Mouse (Mus musculus) forebrain, embryonic 13.5 days (tissue): ENCODE data around the gene Arl6. TPM values are rescaled to one million over a fixed set of nuclear protein-coding genes. Genes with fewer than 3 reads are reported as not detected.

Experiments
- ATAC-seq: fragments of 200-750 bp; cut with Nextera tagmentation; 2 replicates; pipeline ENCODE4 v1.8.0; 2017
- H3K27ac ChIP-seq: fragments of 300-500 bp; sonication (generic); 2 replicates; pipeline ENCODE4 v1.5.1; 2015; ENCODE audit warnings: inconsistent platforms, mild to moderate bottlenecking, moderate library complexity
- H3K27me3 ChIP-seq: fragments of 300-500 bp; sonication (generic); 2 replicates; pipeline ENCODE4 v1.6.1; 2015; ENCODE audit warnings: mild to moderate bottlenecking, inconsistent platforms
- H3K36me3 ChIP-seq: fragments of 300-500 bp; sonication (generic); 2 replicates; pipeline ENCODE4 v1.6.1; 2015; ENCODE audit warnings: mild to moderate bottlenecking, inconsistent platforms; ENCODE audit not compliant: poor library complexity, severe bottlenecking
- H3K4me1 ChIP-seq: fragments of 300-500 bp; sonication (generic); 2 replicates; pipeline ENCODE4 v1.6.1; 2015; ENCODE audit warnings: inconsistent platforms
- H3K4me2 ChIP-seq: fragments of 300-500 bp; sonication (generic); 2 replicates; pipeline ENCODE4 v1.6.1; 2015; ENCODE audit warnings: inconsistent platforms, mild to moderate bottlenecking, moderate library complexity
- H3K4me3 ChIP-seq: fragments of 300-500 bp; sonication (generic); 2 replicates; pipeline ENCODE4 v1.5.1; 2015; ENCODE audit warnings: mild to moderate bottlenecking, inconsistent platforms
- H3K9ac ChIP-seq: fragments of 300-500 bp; sonication (generic); 2 replicates; pipeline ENCODE4 v1.6.1; 2015; ENCODE audit warnings: mild to moderate bottlenecking, inconsistent platforms
- H3K9me3 ChIP-seq: fragments of 300-500 bp; sonication (generic); replicated peaks from 2 replicates; pipeline ENCODE4 v1.6.1; 2016; ENCODE audit warnings: inconsistent platforms
- whole genome bisulfite sequencing: fragments of 180-500 bp; shearing (Covaris S2); methylation state at CpG from one replicate; pipeline ENCODE4 v1.1.7; 2015; 5-methylcytosine and 5-hydroxymethylcytosine counted together
- polyA plus RNA-seq: library from polyadenylated mRNA; unstranded; fragments of >200 nt; fragmentation: Nextera tagmentation; extraction: Ambion mirVana; gene quantifications from 2 replicates; pipeline ENCODE4 v1.2.1, GENCODE M21; 2015

The Arl6 gene
- polyA plus RNA-seq, 1 experiment from 2014 or later = 53.5 TPM

- Histone ChIP-seq H3K36me3 (no peaks in the 10 kb centered on the region), H3K27me3 (0 out of 2 replicates have a peak, but pooled peaks cover 12% of the 10 kb centered on the region), H3K9ac (no peak overlapping the region), H3K4me3 (peak overlapping the region; percentile 15; the same call in 1 of the 2 replicates), H3K9me3 (no peaks in the 10 kb centered on the region), H3K27ac (0 out of 2 replicates have a peak overlapping the region, but pooled peaks have one; percentile 33), H3K4me1 (peaks cover 22% of the 10 kb centered on the region), H3K4me2 (peak overlapping the region; percentile 48)
- peak; percentile 75 for ATAC-seq
- 35% methylated on average over 15 of the region's 15 CpGs for WGBS
Observed at GRCm38 (mm10) chr16:59604078-59604781, 35.0 kb downstream of the Arl6 start.

GRCm38 (mm10) chr16:59600311-59601251, 38.6 kb downstream of the Arl6 start, which contains the start of gene Crybg3:
TSS of gene Crybg3 (minus strand) at chr16:59600979.
- Histone ChIP-seq H3K4me1 (peaks cover 23% of the 10 kb centered on the region), H3K9me3 (no peaks in the 10 kb centered on the region), H3K36me3 (no peaks in the 10 kb centered on the region), H3K4me2 (peak within 1 kb of the TSS; percentile 78), H3K9ac (peak within 1 kb of the TSS; percentile 78), H3K4me3 (peak within 1 kb of the TSS; percentile 70), H3K27ac (no peak within 1 kb of the TSS), H3K27me3 (0 out of 2 replicates have a peak, but pooled peaks cover 12% of the 10 kb centered on the region)
- 0% methylated on average over 62 of the region's 90 CpGs for WGBS
- ATAC-seq = peak; percentile 91

- Histone ChIP-seq H3K36me3 (no peaks in the 10 kb centered on the region), H3K9me3 (no peaks in the 10 kb centered on the region), H3K27ac (no peak overlapping the region), H3K9ac (no peak overlapping the region; the same call in 1 of the 2 replicates), H3K4me1 (peaks cover 21% of the 10 kb centered on the region), H3K4me2 (peak overlapping the region; percentile 78), H3K4me3 (peak overlapping the region; percentile 70), H3K27me3 (0 out of 2 replicates have a peak, but pooled peaks cover 12% of the 10 kb centered on the region)
- WGBS = 17% methylated on average over 17 of the region's 17 CpGs
- no peak for ATAC-seq
Observed at GRCm38 (mm10) chr16:59599411-59600265, 39.6 kb downstream of the Arl6 start.

GRCm38 (mm10) chr16:59598997-59599396, 40.2 kb downstream of the Arl6 start:
- 11% methylated on average over 4 of the region's 4 CpGs for WGBS
- Histone ChIP-seq H3K36me3 (no peaks in the 10 kb centered on the region), H3K4me2 (peak overlapping the region; percentile 78)

GRCm38 (mm10) chr16:59597256-59597655, 41.9 kb downstream of the Arl6 start:
- 93% methylated on average over 6 of the region's 6 CpGs for WGBS
- no peak for ATAC-seq

More at GRCm38 (mm10) chr16:59598997-59599396, 40.2 kb downstream of the Arl6 start:
- ATAC-seq = no peak
- 0 out of 2 replicates have a peak, but pooled peaks cover 12% of the 10 kb centered on the region for H3K27me3 ChIP-seq
- peaks cover 14% of the 10 kb centered on the region for H3K4me1 ChIP-seq
- H3K4me3 ChIP-seq = peak overlapping the region; percentile 70; the same call in 1 of the 2 replicates
- no peak overlapping the region for H3K9ac ChIP-seq
- H3K9me3 ChIP-seq = no peaks in the 10 kb centered on the region
- H3K27ac ChIP-seq = no peak overlapping the region

GRCm38 (mm10) chr16:59594714-59595113, 44.5 kb downstream of the Arl6 start:
- Histone ChIP-seq H3K27me3 (0 out of 2 replicates have a peak, but pooled peaks cover 4% of the 10 kb centered on the region), H3K9me3 (no peaks in the 10 kb centered on the region), H3K4me1 (peaks cover 6% of the 10 kb centered on the region), H3K36me3 (no peaks in the 10 kb centered on the region), H3K4me3 (no peak overlapping the region), H3K27ac (no peak overlapping the region), H3K4me2 (no peak overlapping the region), H3K9ac (no peak overlapping the region)
- WGBS = 91% methylated on average over 3 of the region's 3 CpGs
- no peak for ATAC-seq

More at GRCm38 (mm10) chr16:59597256-59597655, 41.9 kb downstream of the Arl6 start:
- H3K4me2 ChIP-seq = no peak overlapping the region
- H3K27ac ChIP-seq = no peak overlapping the region
- H3K9me3 ChIP-seq = no peaks in the 10 kb centered on the region
- H3K4me1 ChIP-seq = peaks cover 13% of the 10 kb centered on the region
- H3K4me3 ChIP-seq = no peak overlapping the region
- 0 out of 2 replicates have a peak, but pooled peaks cover 12% of the 10 kb centered on the region for H3K27me3 ChIP-seq
- no peak overlapping the region for H3K9ac ChIP-seq
- no peaks in the 10 kb centered on the region for H3K36me3 ChIP-seq

GRCm38 (mm10) chr16:59590790-59591189, 48.4 kb downstream of the Arl6 start:
- Histone ChIP-seq H3K9me3 (no peaks in the 10 kb centered on the region), H3K4me3 (no peak overlapping the region), H3K27me3 (no peaks in the 10 kb centered on the region), H3K27ac (no peak overlapping the region), H3K9ac (no peak overlapping the region), H3K4me2 (no peak overlapping the region), H3K36me3 (no peaks in the 10 kb centered on the region), H3K4me1 (no peaks in the 10 kb centered on the region)
- no peak for ATAC-seq
- 87% methylated on average over 6 of the region's 6 CpGs for WGBS

- Histone ChIP-seq H3K4me3 (no peak overlapping the region), H3K4me1 (no peaks in the 10 kb centered on the region), H3K36me3 (no peaks in the 10 kb centered on the region), H3K9me3 (no peaks in the 10 kb centered on the region), H3K4me2 (no peak overlapping the region), H3K9ac (no peak overlapping the region), H3K27ac (no peak overlapping the region), H3K27me3 (no peaks in the 10 kb centered on the region)
- WGBS = 95% methylated on average over 13 of the region's 13 CpGs
- no peak for ATAC-seq
Observed at GRCm38 (mm10) chr16:59588351-59589025, 50.7 kb downstream of the Arl6 start.

GRCm38 (mm10) chr16:59587816-59588215, 51.4 kb downstream of the Arl6 start:
- H3K27ac ChIP-seq = no peak overlapping the region
- 93% methylated on average over 10 of the region's 10 CpGs for WGBS
- no peaks in the 10 kb centered on the region for H3K4me1 ChIP-seq
- no peak for ATAC-seq
- no peak overlapping the region for H3K4me3 ChIP-seq
- no peaks in the 10 kb centered on the region for H3K9me3 ChIP-seq
- H3K36me3 ChIP-seq = no peaks in the 10 kb centered on the region
- no peak overlapping the region for H3K9ac ChIP-seq
- no peak overlapping the region for H3K4me2 ChIP-seq
- no peaks in the 10 kb centered on the region for H3K27me3 ChIP-seq

- Histone ChIP-seq H3K27ac (no peak overlapping the region), H3K9me3 (no peaks in the 10 kb centered on the region), H3K27me3 (no peaks in the 10 kb centered on the region), H3K4me1 (no peaks in the 10 kb centered on the region), H3K36me3 (no peaks in the 10 kb centered on the region), H3K4me3 (no peak overlapping the region), H3K9ac (no peak overlapping the region), H3K4me2 (no peak overlapping the region)
- 87% methylated on average over 8 of the region's 8 CpGs for WGBS
- ATAC-seq = no peak
Observed at GRCm38 (mm10) chr16:59586911-59587310, 52.3 kb downstream of the Arl6 start.

GRCm38 (mm10) chr16:59586276-59586675, 52.9 kb downstream of the Arl6 start:
- ATAC-seq = peak; percentile 13; the same call in 1 of the 2 replicates
- no peaks in the 10 kb centered on the region for H3K9me3 ChIP-seq
- H3K4me3 ChIP-seq = no peak overlapping the region
- H3K4me2 ChIP-seq = no peak overlapping the region
- H3K27ac ChIP-seq = no peak overlapping the region
- 79% methylated on average over 6 of the region's 6 CpGs for WGBS
- no peaks in the 10 kb centered on the region for H3K27me3 ChIP-seq
- H3K4me1 ChIP-seq = no peaks in the 10 kb centered on the region
- H3K36me3 ChIP-seq = no peaks in the 10 kb centered on the region
- H3K9ac ChIP-seq = no peak overlapping the region
